Mouse (Mus musculus) CD4-positive, CD25-positive, alpha-beta regulatory T cell, adult 9 weeks (primary cell): ENCODE data around the gene Bid. TPM values are rescaled to one million over a fixed set of nuclear protein-coding genes. Genes with fewer than 3 reads are reported as not detected.

Experiments
- polyA plus RNA-seq: library from polyadenylated mRNA; unstranded; fragments of 100-300 nt; shearing (Covaris generic); gene quantifications from one replicate; pipeline ENCODE4 v1.2.1, GENCODE M21; 2017

Gene Bid
- polyA plus RNA-seq: 62.4 TPM

GRCm38 (mm10) chr6:120916074-120916971 lies at the start of gene Bid:
Gene Bid, minus strand, starts transcription at chr6:120916853.

Other genes with a start within 250 kb of the Bid start
- not detected for gene Slc25a18, start 143.3 kb downstream of the Bid start, polyA plus RNA-seq
- 159 TPM for gene Atp6v1e1, start 94.1 kb downstream of the Bid start, polyA plus RNA-seq
- 33.8 TPM for gene Bcl2l13, start 80.6 kb downstream of the Bid start, polyA plus RNA-seq
- 8.2 TPM for gene Mical3, start 214.1 kb upstream of the Bid start, polyA plus RNA-seq